Mouse (Mus musculus): Measurements from ENCODE around the gene Npepps. TPM values are rescaled to one million over a fixed set of nuclear protein-coding genes. Genes with fewer than 3 reads are reported as not detected.
"Not testable (repeated sequence)": the region's sequence is repeated elsewhere in the genome, so short reads cannot be mapped to it uniquely, and the experiment has no call there.

Npepps gene
- polyA plus RNA-seq, 1 experiment from 2014 or later, result 142 TPM

GRCm38 (mm10) chr11:97273613-97274012, 6.8 kb downstream of the Npepps start:
- no peaks in the 10 kb centered on the region for H3K36me3 ChIP-seq
- no peak overlapping the region for H3K27ac ChIP-seq (replicated peaks)
- WGBS, result 84% methylated on average over 5 of the region's 5 CpGs
- H3K9ac ChIP-seq, result no peak overlapping the region
- H3K27me3 ChIP-seq, result no peaks in the 10 kb centered on the region
- H3K4me3 ChIP-seq, result no peak overlapping the region
- peaks cover 23% of the 10 kb centered on the region for H3K4me1 ChIP-seq (replicated peaks)
- no peaks in the 10 kb centered on the region for H3K9me3 ChIP-seq
- ATAC-seq (ENCODE audit: low FRiP score, low read depth), result no peak
- no peak overlapping the region for H3K4me2 ChIP-seq

- no peaks in the 10 kb centered on the region for H3K36me3 ChIP-seq
- H3K27ac ChIP-seq (replicated peaks), result no peak overlapping the region
- no peak for ATAC-seq (ENCODE audit: low FRiP score, low read depth)
- H3K4me2 ChIP-seq, result no peak overlapping the region
- no peak overlapping the region for H3K9ac ChIP-seq
- peaks cover 16% of the 10 kb centered on the region for H3K4me1 ChIP-seq (replicated peaks)
- 92% methylated on average over 4 of the region's 4 CpGs for WGBS
- no peak overlapping the region for H3K4me3 ChIP-seq
- no peaks in the 10 kb centered on the region for H3K9me3 ChIP-seq
- H3K27me3 ChIP-seq, result no peaks in the 10 kb centered on the region
These were observed 7.6 kb downstream of the Npepps start for GRCm38 (mm10) chr11:97272835-97273234.

GRCm38 (mm10) chr11:97270004-97270403, 10.4 kb downstream of the Npepps start:
- H3K36me3 ChIP-seq, result peaks cover 15% of the 10 kb centered on the region; the same call in 1 of the 2 replicates
- not testable (repeated sequence) for H3K9me3 ChIP-seq; H3K27me3 ChIP-seq; H3K27ac ChIP-seq (replicated peaks); H3K4me3 ChIP-seq; H3K4me1 ChIP-seq (replicated peaks); H3K4me2 ChIP-seq; H3K9ac ChIP-seq; ATAC-seq (ENCODE audit: low FRiP score, low read depth)
- WGBS, result 83% methylated on average over 2 of the region's 2 CpGs

GRCm38 (mm10) chr11:97266544-97266943, 13.9 kb downstream of the Npepps start:
- ATAC-seq (ENCODE audit: low FRiP score, low read depth); H3K4me2 ChIP-seq; H3K4me3 ChIP-seq; H3K4me1 ChIP-seq (replicated peaks); H3K27ac ChIP-seq (replicated peaks); H3K9me3 ChIP-seq; H3K9ac ChIP-seq; H3K27me3 ChIP-seq: not testable (repeated sequence)
- peaks cover 21% of the 10 kb centered on the region; the same call in 1 of the 2 replicates for H3K36me3 ChIP-seq
- 100% methylated on average over 1 of the region's 1 CpGs for WGBS

- WGBS, result 74% methylated on average over 1 of the region's 1 CpGs
- H3K4me2 ChIP-seq; H3K9me3 ChIP-seq; H3K9ac ChIP-seq; ATAC-seq (ENCODE audit: low FRiP score, low read depth); H3K4me1 ChIP-seq (replicated peaks); H3K27me3 ChIP-seq; H3K4me3 ChIP-seq; H3K27ac ChIP-seq (replicated peaks): not testable (repeated sequence)
- H3K36me3 ChIP-seq, result peaks cover 23% of the 10 kb centered on the region
These were observed 30.8 kb downstream of the Npepps start for GRCm38 (mm10) chr11:97249649-97250048.

- ATAC-seq (ENCODE audit: low FRiP score, low read depth), result no peak
- H3K27me3 ChIP-seq, result no peaks in the 10 kb centered on the region
- no peak overlapping the region for H3K27ac ChIP-seq (replicated peaks)
- H3K9me3 ChIP-seq, result no peaks in the 10 kb centered on the region
- H3K4me3 ChIP-seq, result no peak overlapping the region
- H3K9ac ChIP-seq, result no peak overlapping the region
- 94% methylated on average over 10 of the region's 10 CpGs for WGBS
- peaks cover 33% of the 10 kb centered on the region for H3K36me3 ChIP-seq
- no peak overlapping the region for H3K4me2 ChIP-seq
- no peaks in the 10 kb centered on the region for H3K4me1 ChIP-seq (replicated peaks)
These were observed 33.8 kb downstream of the Npepps start for GRCm38 (mm10) chr11:97246510-97247159.

GRCm38 (mm10) chr11:97241321-97241720, 39.1 kb downstream of the Npepps start:
- Histone ChIP-seq H3K9me3 (no peaks in the 10 kb centered on the region), H3K9ac (no peak overlapping the region), H3K4me3 (no peak overlapping the region), H3K36me3 (peaks cover 35% of the 10 kb centered on the region), H3K4me1 (replicated peaks) (no peaks in the 10 kb centered on the region), H3K4me2 (no peak overlapping the region), H3K27me3 (no peaks in the 10 kb centered on the region), H3K27ac (replicated peaks) (no peak overlapping the region)
- WGBS, result 92% methylated on average over 7 of the region's 7 CpGs
- ATAC-seq (ENCODE audit: low FRiP score, low read depth), result no peak

- Histone ChIP-seq H3K9ac (no peak overlapping the region), H3K4me2 (no peak overlapping the region), H3K36me3 (peaks cover 44% of the 10 kb centered on the region), H3K27me3 (no peaks in the 10 kb centered on the region), H3K4me3 (no peak overlapping the region), H3K9me3 (no peaks in the 10 kb centered on the region), H3K27ac (replicated peaks) (no peak overlapping the region), H3K4me1 (replicated peaks) (no peaks in the 10 kb centered on the region)
- WGBS, result 97% methylated on average over 2 of the region's 2 CpGs
- ATAC-seq (ENCODE audit: low FRiP score, low read depth), result no peak
These were observed 42.5 kb downstream of the Npepps start for GRCm38 (mm10) chr11:97237976-97238375.

- no peaks in the 10 kb centered on the region for H3K27me3 ChIP-seq
- no peak for ATAC-seq (ENCODE audit: low FRiP score, low read depth)
- no peak overlapping the region for H3K9ac ChIP-seq
- H3K36me3 ChIP-seq, result peaks cover 62% of the 10 kb centered on the region
- no peak overlapping the region for H3K4me2 ChIP-seq
- WGBS, result 92% methylated on average over 5 of the region's 5 CpGs
- no peak overlapping the region for H3K27ac ChIP-seq (replicated peaks)
- no peak overlapping the region for H3K4me3 ChIP-seq
- no peaks in the 10 kb centered on the region for H3K9me3 ChIP-seq
- H3K4me1 ChIP-seq (replicated peaks), result no peaks in the 10 kb centered on the region
These were observed 48.0 kb downstream of the Npepps start for GRCm38 (mm10) chr11:97232436-97232835.

- no peaks in the 10 kb centered on the region for H3K9me3 ChIP-seq
- H3K9ac ChIP-seq, result no peak overlapping the region
- H3K27ac ChIP-seq (replicated peaks), result no peak overlapping the region
- 97% methylated on average over 2 of the region's 2 CpGs for WGBS
- no peaks in the 10 kb centered on the region for H3K4me1 ChIP-seq (replicated peaks)
- no peak overlapping the region for H3K4me3 ChIP-seq
- peaks cover 74% of the 10 kb centered on the region for H3K36me3 ChIP-seq
- no peaks in the 10 kb centered on the region for H3K27me3 ChIP-seq
- ATAC-seq (ENCODE audit: low FRiP score, low read depth), result no peak
- H3K4me2 ChIP-seq, result no peak overlapping the region
These were observed 51.0 kb downstream of the Npepps start for GRCm38 (mm10) chr11:97229396-97229795.

- H3K9me3 ChIP-seq, result no peaks in the 10 kb centered on the region
- H3K4me2 ChIP-seq, result no peak overlapping the region
These were observed 51.5 kb downstream of the Npepps start for GRCm38 (mm10) chr11:97228985-97229384.

GRCm38 (mm10) chr11:97226131-97226530, 54.3 kb downstream of the Npepps start:
- Histone ChIP-seq H3K27me3 (no peaks in the 10 kb centered on the region), H3K36me3 (peaks cover 81% of the 10 kb centered on the region), H3K4me3 (no peak overlapping the region), H3K4me1 (replicated peaks) (no peaks in the 10 kb centered on the region), H3K9me3 (no peaks in the 10 kb centered on the region), H3K9ac (no peak overlapping the region), H3K4me2 (no peak overlapping the region), H3K27ac (replicated peaks) (no peak overlapping the region)
- WGBS, result 97% methylated on average over 1 of the region's 1 CpGs
- no peak for ATAC-seq (ENCODE audit: low FRiP score, low read depth)

More at GRCm38 (mm10) chr11:97228985-97229384, 51.5 kb downstream of the Npepps start:
- H3K4me3 ChIP-seq, result no peak overlapping the region
- 93% methylated on average over 7 of the region's 7 CpGs for WGBS
- peaks cover 71% of the 10 kb centered on the region for H3K36me3 ChIP-seq
- H3K9ac ChIP-seq, result no peak overlapping the region
- no peak overlapping the region for H3K27ac ChIP-seq (replicated peaks)
- H3K4me1 ChIP-seq (replicated peaks), result no peaks in the 10 kb centered on the region
- no peaks in the 10 kb centered on the region for H3K27me3 ChIP-seq
- no peak for ATAC-seq (ENCODE audit: low FRiP score, low read depth)

GRCm38 (mm10) chr11:97223485-97223884, 57.0 kb downstream of the Npepps start:
- H3K4me1 ChIP-seq (replicated peaks), result no peaks in the 10 kb centered on the region
- WGBS, result 37% methylated on average over 3 of the region's 3 CpGs
- no peak for ATAC-seq (ENCODE audit: low FRiP score, low read depth)
- no peaks in the 10 kb centered on the region for H3K9me3 ChIP-seq
- no peak overlapping the region for H3K4me3 ChIP-seq
- no peak overlapping the region for H3K27ac ChIP-seq (replicated peaks)
- H3K4me2 ChIP-seq, result no peak overlapping the region
- no peak overlapping the region for H3K9ac ChIP-seq
- H3K36me3 ChIP-seq, result peaks cover 80% of the 10 kb centered on the region
- no peaks in the 10 kb centered on the region for H3K27me3 ChIP-seq
